Mouse (Mus musculus): Measurements from ENCODE around the gene Rnase12.
A peak's percentile ranks its signal among the peaks of the same experiment; 100 is the strongest.

Rnase12 gene

DNA sequence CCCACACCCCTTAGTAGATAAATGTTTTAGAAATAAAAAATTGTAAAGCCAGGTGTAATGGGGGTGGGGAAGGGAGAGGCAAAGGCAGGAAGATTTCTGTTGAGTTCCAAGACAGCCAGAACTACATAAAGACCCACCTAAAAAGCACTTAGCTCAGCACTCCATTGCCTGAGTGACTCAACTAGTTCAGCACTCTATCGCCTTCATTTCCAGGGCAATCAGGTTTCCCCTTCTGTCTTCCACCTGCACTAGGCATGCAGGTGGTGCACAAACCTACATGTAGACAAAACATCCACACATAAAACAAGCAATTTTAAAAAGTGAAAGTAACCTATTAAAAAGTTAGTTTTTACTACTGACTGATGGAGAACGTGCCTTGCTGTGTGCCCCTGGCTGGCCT is 27.6 kb upstream of the Rnase12 start:
- DNase-seq (ENCODE audit: low spot score) = no peak

DNA sequence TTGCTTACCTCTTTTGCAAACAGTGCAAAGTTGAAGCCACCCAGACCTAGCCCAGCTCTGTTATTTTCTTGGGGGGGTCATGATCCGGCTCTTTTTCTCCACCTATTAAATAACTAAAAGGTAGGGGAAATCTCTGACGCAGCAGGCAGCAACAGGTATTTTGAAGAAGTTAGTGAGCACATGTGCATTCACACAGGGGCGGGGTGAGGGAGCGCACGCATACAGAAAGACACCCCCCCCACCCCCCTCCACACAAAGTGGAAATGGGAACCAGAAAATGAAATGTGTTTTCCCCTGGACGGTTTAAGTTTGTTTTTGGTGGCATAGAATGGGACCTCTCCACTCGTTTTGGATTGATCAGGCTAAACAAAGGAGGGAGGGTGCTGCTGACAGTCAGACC is 26.3 kb upstream of the Rnase12 start:
- DNase-seq (ENCODE audit: low spot score) = peak; percentile 15

GRCm38 (mm10) chr14:51082599-51083581 is 25.4 kb upstream of the Rnase12 start:
- DNase-seq (ENCODE audit: low spot score) = peak; percentile 68

DNA sequence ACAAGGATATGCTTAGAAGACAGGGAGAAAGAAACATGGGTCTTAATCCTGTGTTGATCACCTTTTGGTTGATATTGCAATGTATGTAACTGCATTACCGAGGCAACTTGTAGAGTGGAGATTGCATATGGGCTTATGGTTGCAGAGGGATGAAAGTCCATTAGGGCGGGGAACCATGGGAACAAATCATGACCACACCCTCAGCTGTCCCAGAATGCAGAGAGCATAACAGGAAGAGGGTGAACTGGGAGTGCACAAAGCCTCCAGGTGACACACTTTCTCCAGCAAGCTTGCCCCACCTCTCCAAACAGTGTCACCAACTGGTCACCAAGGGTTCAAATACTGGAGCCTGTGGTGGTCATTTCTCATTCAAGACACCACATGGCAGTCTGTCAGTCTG is 23.6 kb upstream of the Rnase12 start:
- DNase-seq (ENCODE audit: low spot score) = no peak

- no peak for DNase-seq (ENCODE audit: low spot score)
Observed at GRCm38 (mm10) chr14:51079180-51079579, 21.7 kb upstream of the Rnase12 start.

GRCm38 (mm10) chr14:51074335-51074734 is 16.9 kb upstream of the Rnase12 start, which contains the start of gene Olfr750:
Gene Olfr750 (minus strand): TSS chr14:51074435.
- no peak for DNase-seq (ENCODE audit: low spot score)

GRCm38 (mm10) chr14:51069617-51070016 is 12.2 kb upstream of the Rnase12 start:
- peak; percentile 51 for DNase-seq (ENCODE audit: low spot score)

- no peak for DNase-seq (ENCODE audit: low spot score)
Observed at GRCm38 (mm10) chr14:51068956-51069355, 11.5 kb upstream of the Rnase12 start.

GRCm38 (mm10) chr14:51060761-51061160 is 3.3 kb upstream of the Rnase12 start:
- DNase-seq (ENCODE audit: low spot score) = no peak

DNA sequence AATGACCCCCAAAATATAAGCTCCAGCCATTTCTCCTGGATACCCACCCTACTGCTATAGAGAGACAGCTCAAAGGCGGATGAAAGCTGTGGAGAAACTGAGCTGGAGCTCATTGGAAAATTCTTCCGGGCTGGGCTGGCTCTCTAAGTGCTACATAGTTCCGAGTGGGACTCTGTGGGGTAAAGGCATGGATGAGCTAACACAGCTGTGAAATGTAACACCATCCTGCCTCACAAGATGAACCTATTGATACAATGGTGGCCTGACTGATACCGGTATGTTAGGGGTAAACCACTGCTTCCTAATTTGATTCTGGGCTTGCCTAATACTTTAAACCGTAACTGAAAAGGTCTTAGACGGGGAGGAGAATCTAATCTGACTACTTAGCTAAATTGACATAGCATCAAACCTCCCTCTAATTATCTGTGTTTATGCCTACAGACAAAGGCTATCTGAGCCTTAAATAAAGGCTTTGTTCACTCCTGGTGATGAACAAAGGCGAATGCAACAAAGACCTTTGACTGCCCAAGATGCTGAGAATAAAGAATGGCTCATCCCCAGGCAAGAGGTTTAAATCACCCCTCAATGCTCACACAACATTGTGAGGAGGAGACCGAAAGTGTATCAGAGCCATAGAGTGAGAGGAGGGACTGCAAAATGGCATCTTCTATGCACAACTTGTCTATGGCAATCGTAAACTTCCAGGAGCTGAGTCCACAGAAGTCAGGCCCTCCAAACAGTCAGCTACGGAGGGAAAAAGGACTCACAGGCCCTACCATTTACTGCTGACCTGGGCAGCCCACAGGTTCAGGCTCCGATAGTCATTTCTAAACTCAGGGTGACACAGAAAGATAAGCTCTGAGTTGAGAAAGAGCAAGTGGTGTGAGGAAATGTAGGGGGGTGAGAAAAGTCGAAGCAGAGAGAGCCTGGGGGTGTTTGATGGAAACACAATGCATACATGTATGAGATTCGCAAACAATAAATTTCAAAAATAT is 2.9 kb downstream of the Rnase12 start:
- no peak for DNase-seq (ENCODE audit: low spot score)

DNA sequence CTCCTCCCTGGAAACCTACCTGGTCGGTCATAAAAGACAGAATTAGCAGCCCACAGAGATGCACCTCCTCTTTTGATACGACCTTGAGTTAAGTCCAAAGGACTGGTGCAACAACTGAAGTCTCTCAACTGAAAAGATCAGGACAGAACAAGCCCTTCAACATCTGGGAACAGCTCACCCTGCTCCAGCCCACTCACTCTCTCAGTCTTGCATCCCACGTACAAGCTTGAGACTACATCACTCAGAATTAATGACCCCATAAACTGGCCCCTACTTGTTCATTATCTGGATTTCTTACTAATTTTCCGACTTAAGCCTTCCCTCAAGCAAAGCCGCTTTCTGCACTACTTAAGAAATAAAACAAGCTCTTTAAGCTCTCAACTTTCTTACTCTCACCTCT is 4.3 kb downstream of the Rnase12 start:
- no peak for DNase-seq (ENCODE audit: low spot score)

DNA sequence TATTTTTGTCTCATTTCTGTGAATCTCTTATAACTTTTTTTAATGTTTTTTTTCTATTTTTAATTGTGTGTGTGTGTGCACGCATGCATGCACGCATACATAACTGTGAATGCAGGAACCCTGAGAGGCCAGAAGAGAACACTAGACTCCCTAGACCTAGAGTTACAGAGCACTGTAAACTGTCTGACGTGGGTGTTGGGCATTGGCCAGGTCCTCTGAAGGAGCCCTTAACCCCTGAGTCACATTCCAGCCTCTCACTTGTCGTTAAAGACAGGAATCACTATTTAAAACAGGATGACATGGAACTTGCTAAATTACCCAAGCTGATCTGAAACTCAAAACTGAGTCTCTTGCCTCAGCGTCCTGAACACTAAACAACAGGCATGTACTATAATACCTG is 5.5 kb downstream of the Rnase12 start:
- DNase-seq (ENCODE audit: low spot score) = no peak

DNA sequence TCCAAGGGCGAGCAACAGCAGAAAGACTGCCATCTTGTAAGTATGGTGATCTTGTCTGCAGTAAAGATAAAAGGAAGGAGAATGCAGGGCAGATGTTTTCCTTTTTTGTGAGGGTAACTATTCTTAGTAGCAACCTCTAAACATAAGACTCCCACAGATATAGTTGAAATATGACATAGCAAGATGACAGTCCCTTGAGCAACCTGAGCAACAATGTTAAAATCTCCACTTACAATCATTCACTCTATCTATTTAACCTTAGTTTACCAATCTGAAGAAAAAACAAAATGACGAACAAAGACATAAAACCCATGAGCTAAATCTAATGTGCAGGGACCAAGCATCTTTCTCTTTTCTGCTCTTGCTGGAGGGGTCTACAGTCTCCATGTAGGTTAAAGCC is 7.4 kb downstream of the Rnase12 start, which contains the start of gene Rnase11:
TSS of gene Rnase11 (minus strand) at position 101 of the 400 bp plus-strand sequence.
- no peak for DNase-seq (ENCODE audit: low spot score)

GRCm38 (mm10) chr14:51047846-51048245 is 9.6 kb downstream of the Rnase12 start:
- DNase-seq (ENCODE audit: low spot score) = no peak

GRCm38 (mm10) chr14:51041769-51042168 is 15.7 kb downstream of the Rnase12 start, which contains the start of gene Rnase9:
Gene Rnase9 (minus strand): TSS chr14:51041869.
- no peak for DNase-seq (ENCODE audit: low spot score)

GRCm38 (mm10) chr14:51036214-51036613 is 21.2 kb downstream of the Rnase12 start:
- DNase-seq (ENCODE audit: low spot score) = no peak

DNA sequence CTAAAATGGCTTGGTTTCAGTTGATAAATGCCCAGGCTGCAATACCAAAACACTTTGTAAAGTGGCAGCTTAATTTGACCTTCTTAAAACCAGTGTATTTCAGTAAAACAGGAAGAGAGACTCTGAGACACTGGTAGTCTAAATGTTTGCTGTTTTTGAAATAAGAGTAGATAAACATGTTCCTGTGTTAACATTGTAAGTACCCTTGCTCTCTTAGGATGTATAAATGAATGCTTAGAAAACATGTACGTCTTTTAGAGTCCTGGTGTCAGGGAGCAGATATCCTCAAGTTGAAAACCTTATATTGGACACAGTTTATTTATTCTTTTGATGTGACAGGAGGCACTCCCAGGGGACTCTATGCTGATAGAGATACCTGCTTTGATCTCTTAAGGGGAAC is 22.3 kb downstream of the Rnase12 start:
- DNase-seq (ENCODE audit: low spot score) = no peak

GRCm38 (mm10) chr14:51027387-51028155 is 29.9 kb downstream of the Rnase12 start:
- DNase-seq (ENCODE audit: low spot score) = no peak

- DNase-seq (ENCODE audit: low spot score) = peak; percentile 75
Observed at GRCm38 (mm10) chr14:51026391-51027133, 30.9 kb downstream of the Rnase12 start.

DNA sequence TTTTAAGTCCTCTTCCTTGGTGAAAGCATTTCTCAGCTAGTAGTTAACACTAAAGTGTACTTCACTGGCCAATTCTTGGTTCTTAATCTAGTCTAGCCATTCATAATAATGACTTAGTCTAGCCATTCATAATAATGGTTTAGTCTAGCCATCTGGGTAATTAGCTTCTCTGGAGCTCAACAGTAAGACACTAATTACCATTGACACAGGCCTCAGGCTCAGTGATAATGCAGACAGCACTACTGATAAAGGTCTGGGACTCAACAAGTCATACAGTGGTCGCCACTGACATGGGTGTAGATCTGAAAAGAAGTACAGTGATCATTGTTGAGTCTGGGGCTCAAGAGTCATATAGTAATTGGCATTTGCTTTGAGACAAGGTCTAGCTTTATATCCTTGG is 32.6 kb downstream of the Rnase12 start:
- DNase-seq (ENCODE audit: low spot score) = no peak

DNA sequence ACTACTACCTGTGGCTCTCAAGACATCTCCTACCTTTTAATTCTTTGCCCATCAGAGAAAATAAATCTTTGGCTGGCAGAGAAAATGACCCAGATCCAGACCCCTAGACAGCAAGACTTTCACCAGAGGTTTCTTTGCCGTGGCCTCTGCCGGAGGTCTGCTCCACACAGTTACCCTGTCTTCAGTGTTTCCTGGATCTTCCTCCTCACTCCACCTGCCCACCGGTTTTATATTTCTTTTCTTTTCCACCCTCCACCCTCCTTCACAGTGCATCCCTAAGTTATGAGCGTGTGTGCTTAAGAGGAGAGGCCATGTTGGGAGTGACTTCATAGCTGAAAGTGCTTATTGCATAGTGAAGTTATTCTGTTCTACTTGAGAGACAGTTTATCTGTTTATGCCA is 34.0 kb downstream of the Rnase12 start:
- DNase-seq (ENCODE audit: low spot score) = no peak

Measured in T-cell, adult 2 months (primary cell).